Mouse (Mus musculus) brain, embryonic 14.5 days (tissue): ENCODE data around the gene Dab2ip.

Experiments used
- CTCF ChIP-seq: fragments of 200-500 bp; IDR thresholded peaks from 2 replicates; pipeline ENCODE4 v1.5.1; 2012; ENCODE audit warnings: inconsistent platforms, mild to moderate bottlenecking, moderate library complexity, borderline replicate concordance; ENCODE audit not compliant: insufficient read depth, insufficient read length; ENCODE audit errors: extremely low read depth
- POLR2A ChIP-seq: fragments of 200-500 bp; IDR thresholded peaks from 2 replicates; pipeline ENCODE4 v1.6.1; 2012; ENCODE audit warnings: mild to moderate bottlenecking, inconsistent platforms, borderline replicate concordance; ENCODE audit not compliant: poor library complexity, insufficient read depth, insufficient read length, severe bottlenecking; ENCODE audit errors: extremely low read depth

DNA sequence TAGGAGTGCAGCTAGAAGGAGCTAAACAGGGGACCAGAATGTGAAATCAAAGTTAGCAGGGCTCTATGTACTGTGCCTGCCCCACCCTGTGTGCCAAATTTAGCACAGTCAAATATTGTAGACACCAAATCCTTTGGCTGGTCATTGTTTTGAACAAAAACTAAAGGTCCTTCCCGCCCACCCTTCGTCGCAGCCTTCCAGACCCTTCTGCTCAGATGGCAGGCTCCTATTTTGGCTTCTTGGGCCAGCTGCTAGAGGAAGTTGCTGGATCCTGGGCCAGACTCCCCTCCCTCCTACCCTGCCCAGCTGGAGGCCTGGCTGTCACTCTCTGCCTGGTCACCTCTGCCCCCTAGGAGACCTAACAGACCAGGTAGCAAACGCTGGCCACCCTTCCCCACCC is 38.7 kb downstream of the Dab2ip start:
- TF ChIP-seq POLR2A, result no peak
- TF ChIP-seq CTCF, result no peak
